28 mouse cellular contexts compared by ENCODE assay signal in genomic region chr2:44922500-44922899, GRCm38 (mm10). TPM values are rescaled to one million over a fixed set of nuclear protein-coding genes. Genes with fewer than 3 reads are reported as not detected.
DNase-seq lines count a peak whose midpoint lies in the region; ATAC-seq and TF ChIP-seq lines count a peak whose summit lies in the region.
"Had no signal": no experiment of that assay in that cellular context is flagged by ENCODE, and none has a peak within 500 bp of the region (broad histone marks: within the 10 kb centered on the region; RNA-seq: fewer than 3 reads in every experiment).

No protein-coding gene starts in this region.

- whole genome bisulfite sequencing in forebrain, embryonic 14.5 days = 93% methylated on average over 2 of the region's 2 CpGs

- ATAC-seq in forebrain, embryonic 14.5 days = no peak
- ATAC-seq: forebrain, embryonic 15.5 days; hindbrain, embryonic 16.5 days; inflammation-experienced regulatory T-cells, adult 6 months; intestine, embryonic 16.5 days had no signal

- no peaks in the 10 kb centered on the region for H3K9me3 ChIP-seq in forebrain, embryonic 14.5 days (replicated peaks; ENCODE audit: control insufficient read depth, low read length)
- H3K9me3 ChIP-seq: embryonic facial prominence, embryonic 12.5 days; embryonic facial prominence, embryonic 15.5 days; forebrain, embryonic 15.5 days; G1E; heart, embryonic 12.5 days; heart, embryonic 15.5 days; hindbrain, embryonic 10.5 days; hindbrain, embryonic 13.5 days had no signal

- peak overlapping the region; percentile 99 for H3K27ac ChIP-seq in gastrocnemius, adult 2 months
- no peak overlapping the region for H3K27ac ChIP-seq in forebrain, embryonic 14.5 days (ENCODE audit: low read depth, low read length)
- H3K27ac ChIP-seq: embryonic facial prominence, embryonic 12.5 days; embryonic facial prominence, embryonic 15.5 days; forebrain, embryonic 15.5 days; heart, embryonic 15.5 days; hindbrain, embryonic 10.5 days; hindbrain, embryonic 13.5 days had no signal

- no peak for DNase-seq in gastrocnemius, adult 2 months
- no peak for DNase-seq in gastrocnemius, postnatal 10 days
- peak; percentile 29 for DNase-seq in 416B (ENCODE audit: low read depth)
- DNase-seq in CD4-positive helper T cell, adult 2 months (ENCODE audit: low read depth, low spot score) = peak; percentile 9
- DNase-seq in induced T-regulatory cell, adult 2 months (ENCODE audit: low read depth) = peak; percentile 39
- DNase-seq in forebrain, embryonic 14.5 days (ENCODE audit: low spot score) = no peak
- DNase-seq in right cerebral cortex, postnatal 14 days = no peak
- DNase-seq: adrenal gland, adult 2 months; adrenal gland, postnatal 14 days; cerebellum, adult 11 months; cerebellum, adult 2 months; cerebellum, adult 9-11 months; cerebellum, postnatal 25 days; gastrocnemius, postnatal 36 days; heart, postnatal 10 days; heart, postnatal 36 days; kidney, adult 18-20 months had no signal

- no peaks in the 10 kb centered on the region for H3K27me3 ChIP-seq in forebrain, embryonic 14.5 days (replicated peaks; ENCODE audit: control insufficient read depth, insufficient read depth, low read length)
- H3K27me3 ChIP-seq: embryonic facial prominence, embryonic 12.5 days; embryonic facial prominence, embryonic 15.5 days; forebrain, embryonic 15.5 days; heart, embryonic 12.5 days; heart, embryonic 15.5 days; hindbrain, embryonic 13.5 days had no signal

- no peak overlapping the region for H3K9ac ChIP-seq in forebrain, embryonic 14.5 days (ENCODE audit: low read length)
- H3K9ac ChIP-seq: embryonic facial prominence, embryonic 12.5 days; embryonic facial prominence, embryonic 15.5 days; forebrain, embryonic 15.5 days; heart, embryonic 12.5 days; heart, embryonic 15.5 days; hindbrain, embryonic 13.5 days had no signal

- no peak for TF ChIP-seq CTCF in gastrocnemius, adult 2 months (IDR thresholded peaks at IDR 0.05)

- intact Hi-C loops in gastrocnemius, adult 2 months (cut with DNase I) = no loop called here

- no peak overlapping the region for H3K4me3 ChIP-seq in gastrocnemius, adult 2 months
- no peak overlapping the region for H3K4me3 ChIP-seq in forebrain, embryonic 14.5 days (ENCODE audit: low read depth, low read length)
- H3K4me3 ChIP-seq: embryonic facial prominence, embryonic 12.5 days; embryonic facial prominence, embryonic 15.5 days; forebrain, embryonic 15.5 days; heart, embryonic 12.5 days; heart, embryonic 15.5 days; hindbrain, embryonic 10.5 days; hindbrain, embryonic 13.5 days had no signal

- 0 out of 2 replicates have a peak, but pooled peaks cover 2% of the 10 kb centered on the region for H3K4me1 ChIP-seq in forebrain, embryonic 14.5 days (ENCODE audit: control insufficient read depth, insufficient read depth, low read length)

- H3K4me2 ChIP-seq in forebrain, embryonic 14.5 days (ENCODE audit: low read length) = no peak overlapping the region
- H3K4me2 ChIP-seq: embryonic facial prominence, embryonic 12.5 days; embryonic facial prominence, embryonic 15.5 days; forebrain, embryonic 15.5 days; heart, embryonic 12.5 days; heart, embryonic 15.5 days; hindbrain, embryonic 13.5 days had no signal

- no peaks in the 10 kb centered on the region for H3K36me3 ChIP-seq in forebrain, embryonic 14.5 days (ENCODE audit: control insufficient read depth, insufficient read depth, low read length)
- H3K36me3 ChIP-seq: embryonic facial prominence, embryonic 12.5 days; embryonic facial prominence, embryonic 15.5 days; forebrain, embryonic 15.5 days; G1E; heart, embryonic 12.5 days; heart, embryonic 15.5 days; hindbrain, embryonic 10.5 days; hindbrain, embryonic 13.5 days had no signal

RNA-seq across cellular contexts. Expression of gene Gtdc1, which starts 5.0 kb away (rescaled TPM):
- total RNA-seq in gastrocnemius, adult 2 months (2021) = 10 to 100 TPM; 27.8 to 29.1 TPM
- total RNA-seq in gastrocnemius, postnatal 10 days (2021) = 10 to 100 TPM; 26.6 to 31.6 TPM
- polyA plus RNA-seq in forebrain, embryonic 14.5 days (2014; fragmentation: Nextera tagmentation; extraction: Ambion mirVana) = 20.6 and 32.0 TPM in 2 replicates

Comparison
In these comparisons a context has a peak if more than half of its experiments do, and no peak if none do; other contexts are left out.
1. DNase-seq: peak in 416B (single experiment), CD4-positive helper T cell, adult 2 months (single experiment) and induced T-regulatory cell, adult 2 months (single experiment); none in gastrocnemius, adult 2 months (single experiment), gastrocnemius, postnatal 10 days (single experiment), forebrain, embryonic 14.5 days (single experiment) and right cerebral cortex, postnatal 14 days (single experiment).